Mouse (Mus musculus) adrenal gland, adult 18-20 months (tissue): Measurements from ENCODE around the gene Dgcr8. TPM values are rescaled to one million over a fixed set of nuclear protein-coding genes. Genes with fewer than 3 reads are reported as not detected.

Experiments used
- DNase-seq, 2 experiments: peaks; one replicate each; pipeline ENCODE4 v3.0.0; 2021 to 2022; ENCODE audit warnings: low spot score in 2 of 2
- microRNA-seq, 2 experiments: library from miRNA; unstranded; fragments of <30 nt; microRNA quantifications; one replicate each; pipeline ENCODE4 v1.2.0; 2021; ENCODE audit warnings: borderline number of aligned reads in 2 of 2
- total RNA-seq, 2 experiments: library from RNA; stranded (reverse); gene quantifications; 1 replicate in 1 of 2; 2 replicates in 1 of 2; pipeline ENCODE4 v1.2.3; 2021

Dgcr8 gene
- total RNA-seq, 2 experiments from 2014 or later, result 19.4 to 27.3 TPM

GRCm38 (mm10) chr16:18221543-18221898 lies 67.5 kb downstream of the Dgcr8 start:
- no peak for DNase-seq

- DNase-seq, result no peak
Observed at GRCm38 (mm10) chr16:18220856-18221542, 68.0 kb downstream of the Dgcr8 start.

GRCm38 (mm10) chr16:18220001-18220400 lies 69.0 kb downstream of the Dgcr8 start:
- no peak for DNase-seq

- no peak for DNase-seq
Observed at GRCm38 (mm10) chr16:18218580-18218996, 70.5 kb downstream of the Dgcr8 start.

- DNase-seq, result no peak
Observed at GRCm38 (mm10) chr16:18217579-18217978, 71.5 kb downstream of the Dgcr8 start, which contains the start of gene Ccdc188. TSS of gene Ccdc188 (plus strand) at chr16:18217879.

- DNase-seq, result no peak
Observed at GRCm38 (mm10) chr16:18214858-18215257, 74.2 kb downstream of the Dgcr8 start.

GRCm38 (mm10) chr16:18213689-18214088 lies 75.4 kb downstream of the Dgcr8 start:
- DNase-seq, result no peak

GRCm38 (mm10) chr16:18211417-18212171 lies 77.5 kb downstream of the Dgcr8 start:
- DNase-seq, result peak; percentile 81 to 86

GRCm38 (mm10) chr16:18210701-18211416 lies 78.2 kb downstream of the Dgcr8 start:
- peak; percentile 62 to 64 for DNase-seq

Small RNA genes lying within 50 kb of the gene (microRNA-seq; reads per million reads assigned to microRNA genes)
- gene Gm24572 (0 to 2.4 reads per million in 2 experiments), gene Mir1306 (134 to 298 reads per million in 2 experiments), gene Mir185 (933 to 1,034 reads per million in 2 experiments)

Other genes with a start within 250 kb of the Dgcr8 start
- gene Dgcr6, start 236.4 kb downstream of the Dgcr8 start, total RNA-seq, result 10 to 100 TPM; 79.7 to 83.3 TPM
- 10 to 100 TPM; 18.5 to 53.8 TPM for gene Prodh, start 199.0 kb downstream of the Dgcr8 start, total RNA-seq
- under 1 TPM; 0.20 to 0.26 TPM for gene Rtn4r, start 161.6 kb downstream of the Dgcr8 start, total RNA-seq
- not detected for gene Ccdc188, start 71.4 kb downstream of the Dgcr8 start, total RNA-seq
- gene Zdhhc8, start 54.1 kb downstream of the Dgcr8 start, total RNA-seq, result 10 to 100 TPM; 20.6 to 21.2 TPM
- gene Trmt2a, start 40.6 kb downstream of the Dgcr8 start, total RNA-seq, result 10 to 100 TPM; 41.8 to 44.1 TPM
- 100 to 1,000 TPM; 114 to 143 TPM for gene Ranbp1, start 40.5 kb downstream of the Dgcr8 start, total RNA-seq
- gene Gm49776, start 30.9 kb downstream of the Dgcr8 start, total RNA-seq, result not detected
- 10 to 100 TPM; 24.2 to 31.3 TPM for gene Tango2, start 58.9 kb upstream of the Dgcr8 start, total RNA-seq
- 10 to 100 TPM; 26.6 to 27.5 TPM for gene Arvcf, start 58.9 kb upstream of the Dgcr8 start, total RNA-seq
- gene Txnrd2, start 137.1 kb upstream of the Dgcr8 start, total RNA-seq, result 10 to 100 TPM; 75.6 to 98.9 TPM
- gene Comt, start 137.6 kb upstream of the Dgcr8 start, total RNA-seq, result 100 to 1,000 TPM; 191 to 384 TPM
- gene Gnb1l, start 209.5 kb upstream of the Dgcr8 start, total RNA-seq, result 1 to 10 TPM; 4.0 to 5.4 TPM
- gene Rtl10, start 209.7 kb upstream of the Dgcr8 start, total RNA-seq, result 1 to 10 TPM; 5.1 to 6.7 TPM